Mouse (Mus musculus) heart, adult 2 months (tissue): ENCODE data around the gene Gm45015. TPM values are rescaled to one million over a fixed set of nuclear protein-coding genes. Genes with fewer than 3 reads are reported as not detected.

ENCODE experiments used
- DNase-seq, 2 experiments: peaks; one replicate each; pipeline ENCODE4 v3.0.0; 2021
- H3K27ac ChIP-seq: fragments of 200-600 bp; 2 replicates; pipeline ENCODE4 v1.8.1; 2022
- H3K27me3 ChIP-seq: fragments of 200-500 bp; 2 replicates; pipeline ENCODE4 v1.6.1; 2012; ENCODE audit warnings: mild to moderate bottlenecking, low read length, inconsistent platforms, mixed read lengths; ENCODE audit not compliant: control insufficient read depth, insufficient read depth
- H3K36me3 ChIP-seq: fragments of 200-500 bp; 2 replicates; pipeline ENCODE4 v1.6.1; 2012; ENCODE audit warnings: low read length, inconsistent platforms; ENCODE audit not compliant: control insufficient read depth, insufficient read depth
- H3K4me1 ChIP-seq: fragments of 200-500 bp; 2 replicates; pipeline ENCODE4 v1.6.1; 2011; ENCODE audit warnings: low read length; ENCODE audit not compliant: control insufficient read depth, insufficient read depth
- H3K4me3 ChIP-seq: fragments of 200-600 bp; 2 replicates; pipeline ENCODE4 v1.8.1; 2022
- H3K79me2 ChIP-seq: fragments of 200-500 bp; replicated peaks from 2 replicates; pipeline ENCODE4 v1.6.1; 2012; ENCODE audit warnings: mild to moderate bottlenecking, inconsistent platforms, low read length, moderate library complexity, mixed read lengths; ENCODE audit not compliant: control insufficient read depth, insufficient read depth
- H3K9ac ChIP-seq: fragments of 200-500 bp; 2 replicates; pipeline ENCODE4 v1.6.1; 2012; ENCODE audit warnings: low read depth, mild to moderate bottlenecking, control low read depth, inconsistent platforms, low read length, mixed read lengths
- CTCF ChIP-seq: fragments of 200-600 bp; IDR thresholded peaks from 2 replicates; pipeline ENCODE4 v1.8.1; 2022; ENCODE audit warnings: antibody characterized with exemption, mild to moderate bottlenecking, moderate library complexity
- EP300 ChIP-seq: fragments of 200-500 bp; IDR thresholded peaks from 2 replicates; pipeline ENCODE4 v1.6.1; 2011; ENCODE audit warnings: low read depth, low read length, control low read depth; ENCODE audit not compliant: insufficient read depth
- POLR2A ChIP-seq: fragments of 200-500 bp; IDR thresholded peaks from 2 replicates; pipeline ENCODE4 v1.6.1; 2011; ENCODE audit warnings: mild to moderate bottlenecking, low read depth, low read length, control low read depth; ENCODE audit not compliant: insufficient read depth
- WGBS: fragments of 180-500 bp; shearing (Covaris S2); methylation state at CpG from one replicate; pipeline ENCODE4 v1.1.7; 2018; 5-methylcytosine and 5-hydroxymethylcytosine counted together
- intact Hi-C: fragments of 180-260 bp; cut with DNase I; formaldehyde crosslinking; loops from one replicate; pipeline ENCODE4 v1.15.1; 2025
- long read RNA-seq: library from polyadenylated mRNA; stranded (forward); transcript quantifications from one replicate; pipeline ENCODE4 v2.0.0, GENCODE M21; 2021
- polyA plus RNA-seq: library from polyadenylated mRNA; depleted of rRNA; stranded (reverse); fragments of >200 nt; gene quantifications from 2 replicates; pipeline ENCODE4 v1.2.3, GENCODE M21; 2012; rRNA removed
- total RNA-seq, 2 experiments: library from RNA; stranded (reverse); gene quantifications; 2 replicates each; pipeline ENCODE4 v1.2.3; 2021

Gene Gm45015
- total RNA-seq, result not detected
- polyA plus RNA-seq, result not detected in 2 replicates
- long read RNA-seq, result 0 reads

GRCm38 (mm10) chrX:73336740-73337139, at the start of gene Gm45015:
Gene Gm45015, minus strand, starts transcription at chrX:73336840.
- no peaks in the 10 kb centered on the region for H3K4me1 ChIP-seq
- H3K27ac ChIP-seq, result no peak within 1 kb of the TSS
- 77% methylated on average over 4 of the region's 4 CpGs for WGBS
- no peak within 1 kb of the TSS for H3K4me3 ChIP-seq
- intact Hi-C loops, result no loop called here
- no peak for DNase-seq
- H3K79me2 ChIP-seq, result no peaks in the 10 kb centered on the region
- H3K9ac ChIP-seq, result no peak within 1 kb of the TSS
- H3K36me3 ChIP-seq, result no peaks in the 10 kb centered on the region
- no peak for TF ChIP-seq CTCF
- no peak for TF ChIP-seq EP300
- TF ChIP-seq POLR2A, result no peak
- no peaks in the 10 kb centered on the region for H3K27me3 ChIP-seq

GRCm38 (mm10) chrX:73384924-73385323, 48.3 kb upstream of the Gm45015 start:
- DNase-seq, result no peak
- intact Hi-C loops, result no loop called here
- Histone ChIP-seq H3K4me3 (no peak overlapping the region), H3K27me3 (no peaks in the 10 kb centered on the region), H3K27ac (no peak overlapping the region), H3K79me2 (no peaks in the 10 kb centered on the region), H3K9ac (no peak overlapping the region), H3K4me1 (no peaks in the 10 kb centered on the region), H3K36me3 (no peaks in the 10 kb centered on the region)
- TF ChIP-seq CTCF (no peak), EP300 (no peak), POLR2A (no peak)
- WGBS, result 15% methylated on average over 1 of the region's 1 CpGs

DNA sequence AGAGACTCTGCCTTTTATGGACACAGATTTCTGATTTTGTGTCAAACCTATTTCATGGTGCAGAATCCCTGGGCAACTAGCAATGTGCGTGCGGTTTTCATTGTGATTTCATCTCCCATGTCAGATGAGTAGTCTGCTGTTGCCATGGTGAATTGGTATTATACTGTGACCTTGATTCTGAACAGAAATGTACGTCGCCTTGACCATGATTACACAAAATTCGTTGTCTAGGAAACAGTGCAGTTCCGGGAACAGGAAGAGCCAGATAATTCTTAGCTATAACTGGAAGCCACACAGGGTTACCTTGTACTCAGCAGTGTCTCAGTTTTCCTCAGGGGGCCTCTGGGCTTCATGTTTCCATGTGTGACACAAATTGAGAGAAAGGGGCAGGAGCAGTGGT, 47.8 kb upstream of the Gm45015 start:
- no peaks in the 10 kb centered on the region for H3K36me3 ChIP-seq
- TF ChIP-seq POLR2A (no peak), CTCF (no peak), EP300 (no peak)
- H3K79me2 ChIP-seq, result no peaks in the 10 kb centered on the region
- 52% methylated on average over 6 of the region's 6 CpGs for WGBS
- H3K4me3 ChIP-seq, result no peak overlapping the region
- H3K27me3 ChIP-seq, result no peaks in the 10 kb centered on the region
- H3K27ac ChIP-seq, result no peak overlapping the region
- no peaks in the 10 kb centered on the region for H3K4me1 ChIP-seq
- intact Hi-C loops, result no loop called here
- DNase-seq, result no peak
- no peak overlapping the region for H3K9ac ChIP-seq

- H3K9ac ChIP-seq, result no peak overlapping the region
- TF ChIP-seq POLR2A, result no peak
- no peak for TF ChIP-seq EP300
- TF ChIP-seq CTCF, result no peak
- no peak overlapping the region for H3K4me3 ChIP-seq
- no peak overlapping the region for H3K27ac ChIP-seq
- no peak for DNase-seq
- no peaks in the 10 kb centered on the region for H3K27me3 ChIP-seq
- no peaks in the 10 kb centered on the region for H3K36me3 ChIP-seq
- no peaks in the 10 kb centered on the region for H3K79me2 ChIP-seq
- no peaks in the 10 kb centered on the region for H3K4me1 ChIP-seq
- intact Hi-C loops, result no loop called here
These were observed 26.7 kb upstream of the Gm45015 start for GRCm38 (mm10) chrX:73363291-73363690.

DNA sequence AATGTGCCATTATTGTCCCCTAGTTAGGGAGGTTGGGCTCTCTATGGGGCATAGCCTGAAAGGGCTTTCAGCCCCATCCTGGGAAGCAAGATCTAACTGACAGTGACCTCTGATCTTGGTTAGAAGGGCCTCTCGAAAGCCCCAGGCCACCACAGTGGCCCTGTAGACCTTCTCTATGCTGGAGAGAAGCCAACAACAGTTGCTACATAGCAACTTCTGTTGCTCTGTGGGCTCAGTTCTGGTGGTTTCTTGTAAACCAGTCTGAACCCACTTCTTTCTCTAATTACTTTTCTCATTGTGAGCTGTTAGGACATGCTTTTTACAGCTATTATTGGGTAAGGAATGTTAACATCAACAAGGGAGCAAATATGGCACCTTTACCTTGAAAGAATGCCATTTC, 20.1 kb upstream of the Gm45015 start:
- no peak for DNase-seq
- H3K4me3 ChIP-seq, result no peak overlapping the region
- H3K79me2 ChIP-seq, result no peaks in the 10 kb centered on the region
- H3K27me3 ChIP-seq, result no peaks in the 10 kb centered on the region
- WGBS, result 85% methylated on average over 1 of the region's 1 CpGs
- intact Hi-C loops, result no loop called here
- no peak overlapping the region for H3K27ac ChIP-seq
- no peak overlapping the region for H3K9ac ChIP-seq
- TF ChIP-seq EP300, result no peak
- TF ChIP-seq POLR2A, result no peak
- no peak for TF ChIP-seq CTCF
- no peaks in the 10 kb centered on the region for H3K36me3 ChIP-seq
- H3K4me1 ChIP-seq, result no peaks in the 10 kb centered on the region

- no peak overlapping the region for H3K27ac ChIP-seq
- no peak for TF ChIP-seq POLR2A
- no peak for TF ChIP-seq CTCF
- TF ChIP-seq EP300, result no peak
- H3K9ac ChIP-seq, result no peak overlapping the region
- H3K4me1 ChIP-seq, result no peaks in the 10 kb centered on the region
- DNase-seq, result no peak
- no peaks in the 10 kb centered on the region for H3K27me3 ChIP-seq
- H3K4me3 ChIP-seq, result no peak overlapping the region
- WGBS, result 87% methylated on average over 2 of the region's 2 CpGs
- intact Hi-C loops, result no loop called here
- H3K36me3 ChIP-seq, result no peaks in the 10 kb centered on the region
- no peaks in the 10 kb centered on the region for H3K79me2 ChIP-seq
These were observed 19.5 kb upstream of the Gm45015 start for GRCm38 (mm10) chrX:73356163-73356562.
